Mouse (Mus musculus) erythroblast, embryonic 14.5 days (primary cell): Measurements from ENCODE around the gene Nckap5.

Experiments used
- GATA1 ChIP-seq: IDR thresholded peaks from 2 replicates; pipeline ENCODE4 v1.6.1; 2012; ENCODE audit warnings: low read length, inconsistent platforms, mixed read lengths
- TAL1 ChIP-seq: IDR thresholded peaks from 3 replicates; pipeline ENCODE4 v1.6.1; 2012; ENCODE audit warnings: low read length, inconsistent platforms, mixed read lengths

- TF ChIP-seq GATA1 (no peak), TAL1 (no peak)
Measured at GRCm38 (mm10) chr1:126511835-126512445, 318.7 kb downstream of the Nckap5 start.
